Mouse (Mus musculus) heart, adult 2 months (tissue): Measurements from ENCODE around the gene Katnb1. TPM values are rescaled to one million over a fixed set of nuclear protein-coding genes. Genes with fewer than 3 reads are reported as not detected.

Experiments used
- DNase-seq, 2 experiments: peaks; one replicate each; pipeline ENCODE4 v3.0.0; 2021
- H3K27ac ChIP-seq: fragments of 200-600 bp; 2 replicates; pipeline ENCODE4 v1.8.1; 2022
- H3K27me3 ChIP-seq: fragments of 200-500 bp; 2 replicates; pipeline ENCODE4 v1.6.1; 2012; ENCODE audit warnings: mild to moderate bottlenecking, low read length, inconsistent platforms, mixed read lengths; ENCODE audit not compliant: control insufficient read depth, insufficient read depth
- H3K36me3 ChIP-seq: fragments of 200-500 bp; 2 replicates; pipeline ENCODE4 v1.6.1; 2012; ENCODE audit warnings: low read length, inconsistent platforms; ENCODE audit not compliant: control insufficient read depth, insufficient read depth
- H3K4me1 ChIP-seq: fragments of 200-500 bp; 2 replicates; pipeline ENCODE4 v1.6.1; 2011; ENCODE audit warnings: low read length; ENCODE audit not compliant: control insufficient read depth, insufficient read depth
- H3K4me3 ChIP-seq: fragments of 200-600 bp; 2 replicates; pipeline ENCODE4 v1.8.1; 2022
- H3K79me2 ChIP-seq: fragments of 200-500 bp; replicated peaks from 2 replicates; pipeline ENCODE4 v1.6.1; 2012; ENCODE audit warnings: mild to moderate bottlenecking, inconsistent platforms, low read length, moderate library complexity, mixed read lengths; ENCODE audit not compliant: control insufficient read depth, insufficient read depth
- H3K9ac ChIP-seq: fragments of 200-500 bp; 2 replicates; pipeline ENCODE4 v1.6.1; 2012; ENCODE audit warnings: low read depth, mild to moderate bottlenecking, control low read depth, inconsistent platforms, low read length, mixed read lengths
- CTCF ChIP-seq: fragments of 200-600 bp; IDR thresholded peaks from 2 replicates; pipeline ENCODE4 v1.8.1; 2022; ENCODE audit warnings: antibody characterized with exemption, mild to moderate bottlenecking, moderate library complexity
- EP300 ChIP-seq: fragments of 200-500 bp; IDR thresholded peaks from 2 replicates; pipeline ENCODE4 v1.6.1; 2011; ENCODE audit warnings: low read depth, low read length, control low read depth; ENCODE audit not compliant: insufficient read depth
- POLR2A ChIP-seq: fragments of 200-500 bp; IDR thresholded peaks from 2 replicates; pipeline ENCODE4 v1.6.1; 2011; ENCODE audit warnings: mild to moderate bottlenecking, low read depth, low read length, control low read depth; ENCODE audit not compliant: insufficient read depth
- WGBS: fragments of 180-500 bp; shearing (Covaris S2); methylation state at CpG from one replicate; pipeline ENCODE4 v1.1.7; 2018; 5-methylcytosine and 5-hydroxymethylcytosine counted together
- intact Hi-C: fragments of 180-260 bp; cut with DNase I; formaldehyde crosslinking; loops from one replicate; pipeline ENCODE4 v1.15.1; 2025
- polyA plus RNA-seq: library from polyadenylated mRNA; depleted of rRNA; stranded (reverse); fragments of >200 nt; gene quantifications from 2 replicates; pipeline ENCODE4 v1.2.3, GENCODE M21; 2012
- total RNA-seq, 2 experiments: library from RNA; stranded (reverse); gene quantifications; 2 replicates each; pipeline ENCODE4 v1.2.3; 2021

Gene Katnb1
- total and polyA plus RNA-seq, 3 experiments = 4.5 to 9.1 (median 5.9) TPM

GRCm38 (mm10) chr8:95079305-95079704, 1.7 kb upstream of the Katnb1 start:
- intact Hi-C loops = loop anchor here (5.0 kb wide), 2 partner anchors 52 to 132 kb away; no protein-coding TSS in a partner anchor
- peaks cover 1% of the 10 kb centered on the region; the same call in 1 of the 2 replicates for H3K4me1 ChIP-seq
- 88% methylated on average over 4 of the region's 4 CpGs for WGBS
- no peak overlapping the region for H3K4me3 ChIP-seq
- DNase-seq = no peak
- no peaks in the 10 kb centered on the region for H3K79me2 ChIP-seq
- no peaks in the 10 kb centered on the region for H3K27me3 ChIP-seq
- no peak overlapping the region; the same call in 1 of the 2 replicates for H3K27ac ChIP-seq
- no peak overlapping the region for H3K9ac ChIP-seq
- no peaks in the 10 kb centered on the region for H3K36me3 ChIP-seq
- TF ChIP-seq CTCF (no peak), POLR2A (no peak), EP300 (no peak)

GRCm38 (mm10) chr8:95081650-95082049, 664 bp downstream of the Katnb1 start:
- no peaks in the 10 kb centered on the region for H3K27me3 ChIP-seq
- intact Hi-C loops = no loop called here
- H3K4me3 ChIP-seq = peak overlapping the region; percentile 82
- no peaks in the 10 kb centered on the region for H3K36me3 ChIP-seq
- no peak for DNase-seq
- 5% methylated on average over 11 of the region's 11 CpGs for WGBS
- H3K27ac ChIP-seq = peak overlapping the region; percentile 51; the same call in 1 of the 2 replicates
- H3K4me1 ChIP-seq = peaks cover 1% of the 10 kb centered on the region; the same call in 1 of the 2 replicates
- no peaks in the 10 kb centered on the region for H3K79me2 ChIP-seq
- TF ChIP-seq POLR2A (no peak), CTCF (no peak), EP300 (no peak)
- H3K9ac ChIP-seq = peak overlapping the region; percentile 72

DNA sequence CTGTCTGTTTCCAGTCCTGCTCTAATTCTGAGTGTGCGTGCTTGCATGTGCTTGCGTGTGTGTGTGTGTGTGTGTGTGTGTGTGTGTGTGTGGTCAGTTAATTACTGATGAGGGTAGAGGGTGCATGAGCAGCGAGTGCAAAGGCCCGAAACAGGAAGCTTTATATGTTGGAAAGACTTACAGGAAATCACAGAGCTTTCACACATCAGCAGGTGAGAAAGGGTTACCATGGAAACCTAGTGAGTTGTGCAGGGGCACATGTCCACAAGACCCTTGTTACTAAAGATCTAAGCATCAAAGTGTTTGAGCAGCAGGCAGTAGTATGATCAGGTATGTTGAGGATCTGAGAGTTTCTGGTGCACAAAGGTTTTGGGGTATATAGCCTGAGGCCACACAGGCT, 3.3 kb downstream of the Katnb1 start:
- DNase-seq = no peak
- no peak overlapping the region for H3K27ac ChIP-seq
- intact Hi-C loops = no loop called here
- no peaks in the 10 kb centered on the region for H3K36me3 ChIP-seq
- no peak overlapping the region for H3K9ac ChIP-seq
- TF ChIP-seq EP300 (no peak), POLR2A (no peak), CTCF (no peak)
- no peak overlapping the region for H3K4me3 ChIP-seq
- H3K4me1 ChIP-seq = peaks cover 1% of the 10 kb centered on the region; the same call in 1 of the 2 replicates
- no peaks in the 10 kb centered on the region for H3K27me3 ChIP-seq
- 83% methylated on average over 4 of the region's 4 CpGs for WGBS
- H3K79me2 ChIP-seq = no peaks in the 10 kb centered on the region

GRCm38 (mm10) chr8:95084744-95085431, 3.9 kb downstream of the Katnb1 start:
- DNase-seq = no peak
- no peak overlapping the region for H3K4me3 ChIP-seq
- H3K4me1 ChIP-seq = peaks cover 1% of the 10 kb centered on the region; the same call in 1 of the 2 replicates
- TF ChIP-seq CTCF (no peak), POLR2A (no peak), EP300 (no peak)
- H3K27me3 ChIP-seq = no peaks in the 10 kb centered on the region
- intact Hi-C loops = no loop called here
- no peaks in the 10 kb centered on the region for H3K36me3 ChIP-seq
- no peaks in the 10 kb centered on the region for H3K79me2 ChIP-seq
- 84% methylated on average over 10 of the region's 10 CpGs for WGBS
- no peak overlapping the region for H3K27ac ChIP-seq
- no peak overlapping the region for H3K9ac ChIP-seq

GRCm38 (mm10) chr8:95085432-95086141, 4.6 kb downstream of the Katnb1 start:
- H3K4me1 ChIP-seq = peaks cover 1% of the 10 kb centered on the region; the same call in 1 of the 2 replicates
- H3K27ac ChIP-seq = no peak overlapping the region
- WGBS = 76% methylated on average over 7 of the region's 7 CpGs
- H3K4me3 ChIP-seq = no peak overlapping the region
- intact Hi-C loops = no loop called here
- no peaks in the 10 kb centered on the region for H3K27me3 ChIP-seq
- H3K9ac ChIP-seq = no peak overlapping the region
- DNase-seq = no peak
- TF ChIP-seq POLR2A (no peak), CTCF (no peak), EP300 (no peak)
- H3K36me3 ChIP-seq = no peaks in the 10 kb centered on the region
- H3K79me2 ChIP-seq = no peaks in the 10 kb centered on the region

GRCm38 (mm10) chr8:95093574-95093973, 12.6 kb downstream of the Katnb1 start:
- no peak for DNase-seq
- intact Hi-C loops = no loop called here
- Histone ChIP-seq H3K79me2 (no peaks in the 10 kb centered on the region), H3K4me3 (no peak overlapping the region), H3K4me1 (no peaks in the 10 kb centered on the region), H3K9ac (no peak overlapping the region), H3K27ac (no peak overlapping the region), H3K36me3 (no peaks in the 10 kb centered on the region), H3K27me3 (no peaks in the 10 kb centered on the region)
- TF ChIP-seq CTCF (no peak), EP300 (no peak), POLR2A (no peak)
- WGBS = 40% methylated on average over 4 of the region's 4 CpGs
